Comparison of ENCODE assay signal across 8 mouse cellular contexts in the genomic region with DNA sequence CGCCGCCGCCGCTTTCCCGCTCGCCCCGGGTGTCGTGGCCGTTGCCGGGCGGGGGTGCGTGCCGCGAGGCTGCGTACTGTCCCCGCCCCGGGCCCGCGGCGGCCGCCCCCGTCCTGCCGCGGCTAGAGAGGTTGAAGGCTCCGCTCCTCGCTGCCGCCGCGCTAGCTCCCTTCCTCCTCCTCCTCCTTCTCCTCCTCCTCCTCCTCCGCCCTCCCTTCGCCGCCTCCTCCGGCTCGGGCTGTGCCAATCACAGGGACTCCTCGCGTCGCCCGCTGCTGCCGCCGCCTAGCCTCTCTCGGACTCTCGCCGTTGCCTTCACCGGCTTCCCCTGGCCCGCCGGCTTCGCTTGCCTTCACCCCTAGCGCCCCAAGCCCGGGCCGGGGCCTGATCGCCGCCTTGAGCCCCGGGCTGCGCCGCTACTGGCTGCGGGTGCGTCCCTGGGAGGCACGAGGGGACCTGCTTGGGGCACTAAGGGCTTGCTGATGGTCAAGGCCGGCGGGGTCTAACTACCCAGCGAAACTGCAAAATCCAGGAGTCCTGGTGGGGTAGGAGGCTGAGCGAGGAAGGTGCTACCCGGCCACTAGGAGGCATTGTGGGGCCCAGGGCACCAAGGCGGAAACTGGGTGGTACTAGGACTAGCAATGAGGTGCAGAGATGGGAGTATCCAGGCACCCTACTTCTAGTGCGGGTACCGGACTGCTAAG. TPM values are rescaled to one million over a fixed set of nuclear protein-coding genes. Genes with fewer than 3 reads are reported as not detected.
A peak's percentile ranks its signal among the peaks of the same experiment; 100 is the strongest.
DNase-seq lines count a peak whose midpoint lies in the region; ATAC-seq and TF ChIP-seq lines count a peak whose summit lies in the region.

Slco3a1 (minus strand) TSS at position 173 of the 704 bp plus-strand sequence.

- H3K9me3 ChIP-seq in forebrain, embryonic 15.5 days: no peaks in the 10 kb centered on the region
- no peaks in the 10 kb centered on the region for H3K9me3 ChIP-seq in liver, postnatal 0 days (ENCODE audit: low read length)
- no peaks in the 10 kb centered on the region for H3K9me3 ChIP-seq in neural tube, embryonic 13.5 days

- H3K27ac ChIP-seq in forebrain, embryonic 15.5 days (replicated peaks): peak within 1 kb of the TSS; percentile 83
- H3K27ac ChIP-seq in liver, postnatal 0 days (ENCODE audit: low read depth): peak within 1 kb of the TSS; percentile 55; the same call in 1 of the 2 replicates
- peak within 1 kb of the TSS; percentile 94 for H3K27ac ChIP-seq in neural tube, embryonic 13.5 days (replicated peaks)
- peak within 1 kb of the TSS; percentile 77 for H3K27ac ChIP-seq in testis, adult 2 months (ENCODE audit: control insufficient read depth, insufficient read depth, low read depth, low read length)

- H3K27me3 ChIP-seq in forebrain, embryonic 15.5 days: no peaks in the 10 kb centered on the region
- H3K27me3 ChIP-seq in liver, postnatal 0 days (ENCODE audit: insufficient read depth, low read length): peaks cover 44% of the 10 kb centered on the region
- peaks cover 18% of the 10 kb centered on the region for H3K27me3 ChIP-seq in neural tube, embryonic 13.5 days
- no peaks in the 10 kb centered on the region for H3K27me3 ChIP-seq in testis, adult 2 months (ENCODE audit: control insufficient read depth, insufficient read depth, low read length)

- H3K4me1 ChIP-seq in forebrain, embryonic 15.5 days: peaks cover 15% of the 10 kb centered on the region
- peaks cover 11% of the 10 kb centered on the region; the same call in 1 of the 2 replicates for H3K4me1 ChIP-seq in liver, postnatal 0 days (ENCODE audit: insufficient read depth)
- H3K4me1 ChIP-seq in neural tube, embryonic 13.5 days (replicated peaks): peaks cover 43% of the 10 kb centered on the region
- peaks cover 14% of the 10 kb centered on the region for H3K4me1 ChIP-seq in testis, adult 2 months (ENCODE audit: control insufficient read depth, insufficient read depth, low read length)

- peak; percentile 73 for ATAC-seq in CD4-positive, CD25-positive, alpha-beta regulatory T cell, adult 4 months
- peak; percentile 93 for ATAC-seq in forebrain, embryonic 15.5 days (replicated peaks)
- peak; percentile 64 for ATAC-seq in liver, postnatal 0 days
- ATAC-seq in neural tube, embryonic 13.5 days (ENCODE audit: low read depth): peak; percentile 91

- 1% methylated on average over 62 of the region's 66 CpGs for WGBS in forebrain, embryonic 15.5 days
- WGBS in liver, postnatal 0 days (ENCODE audit: insufficient replicate concordance): under 1% methylated on average over 50 of the region's 66 CpGs
- under 1% methylated on average over 65 of the region's 66 CpGs for WGBS in neural tube, embryonic 13.5 days

- TF ChIP-seq EP300 in liver, postnatal 0 days (IDR thresholded peaks at IDR 0.05; ENCODE audit: low read depth): no peak

- peak; percentile 62 for TF ChIP-seq CTCF in liver, postnatal 0 days (IDR thresholded peaks at IDR 0.05; ENCODE audit: low read depth)
- TF ChIP-seq CTCF in testis, adult 2 months (IDR thresholded peaks at IDR 0.05; ENCODE audit: control insufficient read depth, insufficient read depth, insufficient replicate concordance, low read depth, low read length): peak; percentile 52; the same call in 1 of the 2 replicates

- intact Hi-C loops in heart, postnatal 14 days (cut with DNase I): loop anchor here (2.0 to 10.0 kb wide), 7 partner anchors 42 to 558 kb away; no protein-coding TSS in a partner anchor

- peak; percentile 26; the same call in 1 of the 2 replicates for TF ChIP-seq POLR2A in testis, adult 2 months (IDR thresholded peaks at IDR 0.05; ENCODE audit: control insufficient read depth, low read depth, low read length)

- H3K9ac ChIP-seq in forebrain, embryonic 15.5 days (replicated peaks): peak within 1 kb of the TSS; percentile 80
- peak within 1 kb of the TSS; percentile 64 for H3K9ac ChIP-seq in liver, postnatal 0 days (replicated peaks)
- peak within 1 kb of the TSS; percentile 93 for H3K9ac ChIP-seq in neural tube, embryonic 13.5 days

- H3K36me3 ChIP-seq in forebrain, embryonic 15.5 days: no peaks in the 10 kb centered on the region
- no peaks in the 10 kb centered on the region for H3K36me3 ChIP-seq in liver, postnatal 0 days (replicated peaks; ENCODE audit: insufficient read depth, low read length)
- no peaks in the 10 kb centered on the region for H3K36me3 ChIP-seq in neural tube, embryonic 13.5 days
- H3K36me3 ChIP-seq in testis, adult 2 months (ENCODE audit: control insufficient read depth, insufficient read depth, low read length): no peaks in the 10 kb centered on the region

- H3K4me2 ChIP-seq in forebrain, embryonic 15.5 days (replicated peaks): peak within 1 kb of the TSS; percentile 92
- H3K4me2 ChIP-seq in liver, postnatal 0 days (ENCODE audit: low read depth, low read length): peak within 1 kb of the TSS; percentile 81
- peak within 1 kb of the TSS; percentile 76 for H3K4me2 ChIP-seq in neural tube, embryonic 13.5 days

- DNase-seq in c-Kit-positive CD71-positive TER-119-positive erythroid progenitor cells, embryonic 14.5 days (ENCODE audit: low spot score): peak; percentile 11
- peak; percentile 73 to 83 for DNase-seq in heart, postnatal 14 days
- DNase-seq in layer of hippocampus, adult 11-12 months (ENCODE audit: low spot score): peak; percentile 77
- DNase-seq in liver, postnatal 0 days: peak; percentile 51

- peak within 1 kb of the TSS; percentile 89 for H3K4me3 ChIP-seq in forebrain, embryonic 15.5 days
- H3K4me3 ChIP-seq in liver, postnatal 0 days (ENCODE audit: low read depth, low read length): peak within 1 kb of the TSS; percentile 61
- H3K4me3 ChIP-seq in neural tube, embryonic 13.5 days: peak within 1 kb of the TSS; percentile 79
- peak within 1 kb of the TSS; percentile 65 for H3K4me3 ChIP-seq in testis, adult 2 months (ENCODE audit: control insufficient read depth, low read depth, low read length)

RNA-seq across cellular contexts. Expression of gene Slco3a1, which starts in this region (rescaled TPM):
- polyA plus RNA-seq in CD4-positive, CD25-positive, alpha-beta regulatory T cell, adult 4 months (2017; shearing (Covaris generic)): 10 to 100 TPM; 16.7 to 18.0 TPM
- 20.7 and 21.1 TPM in 2 replicates for polyA plus RNA-seq in forebrain, embryonic 15.5 days (2015; fragmentation: Nextera tagmentation; extraction: Ambion mirVana)
- total RNA-seq in heart, postnatal 14 days (2021): 10 to 100 TPM; 54.7 to 62.0 TPM
- 1.2 and 1.6 TPM in 2 replicates for polyA plus RNA-seq in liver, postnatal 0 days (2015; fragmentation: Nextera tagmentation; extraction: Ambion mirVana)
- polyA plus RNA-seq in neural tube, embryonic 13.5 days (2015; fragmentation: Nextera tagmentation; extraction: Ambion mirVana): 28.6 and 31.8 TPM in 2 replicates
- 67.7 and 72.4 TPM in 2 replicates for polyA plus RNA-seq in testis, adult 2 months (2012; rRNA removed)

Comparison
In these comparisons a context has a peak if more than half of its experiments do, and no peak if none do; other contexts are left out.
1. Peak in every context shown above with its lines: DNase-seq, ATAC-seq, H3K4me3 ChIP-seq and H3K27ac ChIP-seq.
2. DNase-seq: peak in every context shown above with its lines; median percentile 78 in heart, postnatal 14 days; 77 in layer of hippocampus, adult 11-12 months; 51 in liver, postnatal 0 days; 11 in c-Kit-positive CD71-positive TER-119-positive erythroid progenitor cells, embryonic 14.5 days.